Mouse (Mus musculus): ENCODE data around the gene Sec62. TPM values are rescaled to one million over a fixed set of nuclear protein-coding genes. Genes with fewer than 3 reads are reported as not detected.

Sec62 gene
- polyA plus RNA-seq, 1 experiment from 2014 or later, result 90.5 TPM

DNA sequence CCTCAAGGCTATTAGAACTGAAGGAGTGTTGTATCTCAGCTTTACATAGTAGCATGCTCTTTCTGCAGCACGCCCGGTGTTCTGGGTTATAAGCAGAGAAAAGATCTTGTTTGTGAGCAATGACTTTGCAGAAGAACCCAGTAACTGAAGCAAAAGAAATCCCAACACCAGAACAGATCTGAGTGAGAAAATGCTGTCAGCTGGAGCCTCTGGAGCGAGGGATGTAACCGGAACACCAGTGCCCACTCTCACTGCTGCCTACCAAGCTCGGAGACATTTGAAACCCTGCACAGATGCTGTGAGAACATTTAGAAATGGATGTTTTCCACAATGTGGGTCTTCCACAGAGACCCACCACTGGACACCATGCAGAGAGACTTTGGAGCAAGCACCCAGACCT, 18.0 kb upstream of the Sec62 start:
- Histone ChIP-seq H3K4me3 (replicated peaks) (no peak overlapping the region), H3K4me1 (no peaks in the 10 kb centered on the region), H3K27ac (no peak overlapping the region), H3K9me3 (replicated peaks) (no peaks in the 10 kb centered on the region), H3K9ac (no peak overlapping the region), H3K27me3 (no peaks in the 10 kb centered on the region), H3K36me3 (no peaks in the 10 kb centered on the region), H3K4me2 (no peak overlapping the region)
- WGBS, result 83% methylated on average over 5 of the region's 5 CpGs
- no peak for ATAC-seq (replicated peaks; ENCODE audit: low FRiP score)

DNA sequence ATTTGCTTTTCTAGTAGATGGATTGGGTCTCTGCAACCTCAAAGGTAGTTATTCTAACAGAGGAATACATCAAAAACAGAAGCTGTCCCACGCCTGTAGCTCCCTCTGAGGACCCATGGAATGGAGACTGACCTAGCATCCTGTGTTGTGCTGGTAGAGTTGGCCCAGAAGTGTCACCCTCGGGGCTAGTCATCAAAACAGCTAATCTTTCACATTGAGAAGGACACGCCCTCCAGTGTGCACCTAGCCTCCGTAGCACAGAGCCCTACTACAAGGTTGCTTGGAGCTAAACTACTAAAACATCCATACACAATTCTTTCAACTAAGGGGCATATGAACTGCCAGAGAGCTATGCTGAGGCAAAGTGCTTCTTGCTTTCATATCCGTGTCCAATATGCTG, 14.7 kb upstream of the Sec62 start:
- Histone ChIP-seq H3K27ac (no peak overlapping the region), H3K4me2 (no peak overlapping the region), H3K36me3 (no peaks in the 10 kb centered on the region), H3K4me3 (replicated peaks) (no peak overlapping the region), H3K9me3 (replicated peaks) (no peaks in the 10 kb centered on the region), H3K9ac (no peak overlapping the region), H3K4me1 (no peaks in the 10 kb centered on the region), H3K27me3 (no peaks in the 10 kb centered on the region)
- no peak for ATAC-seq (replicated peaks; ENCODE audit: low FRiP score)
- WGBS, result 77% methylated on average over 5 of the region's 5 CpGs

DNA sequence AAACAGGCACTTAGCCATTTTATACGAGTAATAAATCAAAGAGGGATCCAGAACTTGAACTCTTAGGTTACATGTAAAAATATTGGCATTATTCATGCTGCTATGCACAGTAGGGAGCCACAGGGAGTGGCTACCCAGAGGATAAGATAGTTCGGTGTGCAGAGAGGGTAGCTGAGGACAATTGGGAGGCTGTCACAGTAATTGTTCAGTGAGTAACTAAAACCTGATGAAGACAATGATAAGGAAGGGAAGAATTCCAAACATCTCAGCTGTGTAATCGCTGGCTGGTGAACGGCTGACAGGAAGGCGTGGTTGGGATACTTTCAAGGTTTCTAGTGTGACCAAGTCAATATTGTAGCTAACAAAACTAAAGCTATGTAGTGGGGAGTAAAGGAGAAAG, 4.1 kb upstream of the Sec62 start:
- no peak for ATAC-seq (replicated peaks; ENCODE audit: low FRiP score)
- no peaks in the 10 kb centered on the region for H3K36me3 ChIP-seq
- H3K9ac ChIP-seq, result no peak overlapping the region
- H3K9me3 ChIP-seq (replicated peaks), result no peaks in the 10 kb centered on the region
- 0 out of 2 replicates have a peak, but pooled peaks cover 2% of the 10 kb centered on the region for H3K4me1 ChIP-seq
- H3K27ac ChIP-seq, result no peak overlapping the region
- no peaks in the 10 kb centered on the region for H3K27me3 ChIP-seq
- 30% methylated on average over 5 of the region's 5 CpGs for WGBS
- no peak overlapping the region for H3K4me3 ChIP-seq (replicated peaks)
- no peak overlapping the region for H3K4me2 ChIP-seq

DNA sequence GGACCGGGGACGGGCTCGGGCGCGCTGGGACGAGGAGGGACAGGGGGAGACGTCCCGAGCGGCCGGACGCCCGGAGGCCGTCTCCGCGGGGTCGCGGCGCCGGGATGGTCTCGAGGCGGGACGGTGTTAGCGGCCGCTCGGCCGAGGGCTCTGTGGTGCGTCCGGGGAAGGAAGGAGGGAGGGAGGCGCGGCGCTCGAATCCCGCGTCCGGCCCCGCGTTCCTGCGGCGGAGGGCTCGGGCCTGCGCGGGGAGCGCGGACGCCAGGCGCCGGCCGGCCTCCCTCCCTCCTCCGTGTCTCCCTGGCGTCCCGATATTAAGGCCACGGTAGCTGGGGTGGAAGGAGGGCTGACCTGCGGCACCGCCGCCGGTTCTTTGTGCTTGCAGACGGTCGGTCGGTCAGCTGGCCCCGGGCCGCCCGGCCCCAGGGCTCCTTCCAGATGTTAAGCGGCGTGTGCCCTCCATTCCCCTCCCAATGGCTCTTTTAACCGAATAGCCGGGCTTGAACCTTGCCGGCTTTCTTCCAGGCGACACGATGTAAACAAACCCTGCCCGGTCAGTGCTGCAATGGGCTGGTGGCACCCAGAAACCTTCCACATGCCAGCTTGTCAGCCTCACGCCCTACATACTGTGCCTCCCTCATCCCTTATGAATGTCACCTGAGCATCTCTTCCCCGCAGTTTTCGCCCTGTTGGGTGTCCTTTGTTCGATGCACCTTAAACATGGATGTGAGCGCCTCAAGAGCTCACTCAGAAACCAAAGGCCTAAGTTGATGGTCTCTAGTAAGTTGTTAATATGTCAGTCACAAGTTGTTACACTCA, 937 bp downstream of the Sec62 start:
- Histone ChIP-seq H3K4me1 (0 out of 2 replicates have a peak, but pooled peaks cover under 1% of the 10 kb centered on the region), H3K4me3 (replicated peaks) (peak overlapping the region; percentile 97), H3K9ac (peak overlapping the region; percentile 88), H3K27ac (peak overlapping the region; percentile 95), H3K9me3 (replicated peaks) (no peaks in the 10 kb centered on the region), H3K36me3 (no peaks in the 10 kb centered on the region), H3K27me3 (no peaks in the 10 kb centered on the region), H3K4me2 (peak overlapping the region; percentile 71)
- peak; percentile 90 for ATAC-seq (replicated peaks; ENCODE audit: low FRiP score)
- whole genome bisulfite sequencing, result 0% methylated on average over 55 of the region's 75 CpGs

DNA sequence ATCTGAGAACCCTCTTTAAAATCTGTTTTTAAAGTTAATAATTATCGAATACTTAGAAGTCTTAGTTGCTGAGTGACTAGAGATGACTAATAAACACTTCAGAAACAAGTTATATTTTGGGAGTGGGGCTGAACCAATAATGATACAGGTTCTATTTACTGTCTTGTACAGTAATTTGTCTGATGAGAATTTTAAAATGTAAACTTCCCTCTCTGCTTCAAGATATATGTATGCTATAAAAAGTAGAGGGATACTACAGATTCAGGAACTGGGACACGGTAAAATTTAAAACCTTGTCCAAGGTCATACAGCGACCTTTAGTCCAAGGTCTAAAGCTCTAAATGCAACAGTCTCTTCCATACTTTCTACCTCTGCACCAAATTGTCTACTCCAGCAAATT, 9.5 kb downstream of the Sec62 start:
- H3K9ac ChIP-seq, result no peak overlapping the region
- peaks cover 45% of the 10 kb centered on the region for H3K36me3 ChIP-seq
- H3K9me3 ChIP-seq (replicated peaks), result no peaks in the 10 kb centered on the region
- H3K27me3 ChIP-seq, result no peaks in the 10 kb centered on the region
- no peak for ATAC-seq (replicated peaks; ENCODE audit: low FRiP score)
- H3K27ac ChIP-seq, result 0 out of 2 replicates have a peak overlapping the region, but pooled peaks have one; percentile 18
- H3K4me1 ChIP-seq, result no peaks in the 10 kb centered on the region
- WGBS, result 87% methylated on average over 3 of the region's 3 CpGs
- no peak overlapping the region for H3K4me3 ChIP-seq (replicated peaks)
- H3K4me2 ChIP-seq, result no peak overlapping the region

DNA sequence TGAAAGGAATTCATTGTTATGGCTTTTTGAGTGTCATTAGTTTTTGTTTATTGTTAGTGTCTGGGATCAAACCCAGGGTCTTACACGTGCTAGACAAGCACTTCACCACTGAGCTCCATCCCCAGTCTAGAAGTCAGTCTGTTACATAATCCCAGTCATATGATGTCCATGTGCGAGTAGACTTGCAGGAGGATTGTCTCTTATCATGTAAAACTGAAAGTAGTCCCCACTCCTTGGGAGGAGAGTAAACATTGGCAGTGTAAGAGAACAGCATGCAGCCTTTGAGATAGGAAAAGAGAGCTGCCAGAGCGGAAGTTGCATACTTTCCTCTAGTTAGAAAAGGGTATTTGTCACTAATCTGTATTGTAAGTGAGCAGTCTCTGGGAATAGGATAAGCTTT, 20.2 kb downstream of the Sec62 start:
- ATAC-seq (replicated peaks; ENCODE audit: low FRiP score), result no peak
- Histone ChIP-seq H3K9me3 (replicated peaks) (no peaks in the 10 kb centered on the region), H3K27ac (no peak overlapping the region), H3K36me3 (peaks cover 61% of the 10 kb centered on the region), H3K9ac (no peak overlapping the region), H3K4me2 (no peak overlapping the region), H3K4me1 (no peaks in the 10 kb centered on the region), H3K27me3 (no peaks in the 10 kb centered on the region), H3K4me3 (replicated peaks) (no peak overlapping the region)
- whole genome bisulfite sequencing, result 85% methylated on average over 3 of the region's 3 CpGs

DNA sequence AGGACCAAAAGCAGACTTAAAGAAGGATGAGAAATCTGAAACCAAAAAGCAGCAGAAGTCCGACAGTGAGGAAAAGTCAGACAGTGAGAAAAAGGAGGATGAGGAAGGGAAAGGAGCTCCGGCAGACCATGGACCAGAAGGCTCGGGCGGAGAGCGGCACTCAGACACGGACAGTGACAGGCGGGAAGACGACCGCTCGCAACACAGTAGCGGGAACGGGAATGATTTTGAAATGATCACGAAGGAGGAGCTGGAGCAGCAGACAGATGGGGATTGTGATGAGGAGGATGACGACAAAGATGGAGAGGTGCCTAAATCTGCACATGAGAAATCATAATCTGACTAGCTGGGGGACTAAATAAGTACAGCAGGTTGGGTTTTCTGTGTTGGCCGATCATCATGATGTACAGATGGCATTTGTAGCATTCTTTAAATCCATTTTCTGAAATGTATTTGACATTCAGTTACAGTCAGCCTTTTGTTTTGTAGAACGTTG, 26.0 kb downstream of the Sec62 start:
- no peak overlapping the region for H3K4me3 ChIP-seq (replicated peaks)
- no peaks in the 10 kb centered on the region for H3K27me3 ChIP-seq
- WGBS, result 95% methylated on average over 16 of the region's 16 CpGs
- no peaks in the 10 kb centered on the region for H3K9me3 ChIP-seq (replicated peaks)
- H3K4me2 ChIP-seq, result no peak overlapping the region
- ATAC-seq (replicated peaks; ENCODE audit: low FRiP score), result no peak
- peaks cover 68% of the 10 kb centered on the region for H3K36me3 ChIP-seq
- H3K4me1 ChIP-seq, result no peaks in the 10 kb centered on the region
- H3K27ac ChIP-seq, result no peak overlapping the region
- no peak overlapping the region for H3K9ac ChIP-seq

DNA sequence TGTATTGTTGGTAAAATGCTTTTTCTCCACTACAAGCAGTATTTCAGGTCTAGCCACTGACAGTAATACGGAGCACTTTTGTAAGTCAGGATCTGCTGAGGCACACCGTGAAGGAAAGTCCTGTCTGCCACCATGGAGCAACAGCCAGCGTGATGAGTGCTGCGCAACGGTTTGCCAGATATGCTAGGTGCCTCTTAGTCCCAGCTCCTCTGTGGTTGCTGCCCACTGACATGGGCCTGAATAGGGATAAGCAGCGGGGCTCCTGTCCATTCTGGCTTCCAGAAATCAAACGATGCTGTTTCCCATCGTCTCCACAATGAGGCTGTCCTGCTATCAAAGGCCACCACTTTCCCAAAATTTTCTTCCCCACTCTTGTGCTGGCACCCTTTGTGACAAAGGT, 29.5 kb downstream of the Sec62 start:
- Histone ChIP-seq H3K36me3 (peaks cover 47% of the 10 kb centered on the region), H3K4me2 (no peak overlapping the region), H3K4me1 (no peaks in the 10 kb centered on the region), H3K27ac (no peak overlapping the region), H3K27me3 (no peaks in the 10 kb centered on the region), H3K4me3 (replicated peaks) (no peak overlapping the region), H3K9ac (no peak overlapping the region), H3K9me3 (replicated peaks) (no peaks in the 10 kb centered on the region)
- ATAC-seq (replicated peaks; ENCODE audit: low FRiP score), result no peak
- 92% methylated on average over 8 of the region's 8 CpGs for WGBS

DNA sequence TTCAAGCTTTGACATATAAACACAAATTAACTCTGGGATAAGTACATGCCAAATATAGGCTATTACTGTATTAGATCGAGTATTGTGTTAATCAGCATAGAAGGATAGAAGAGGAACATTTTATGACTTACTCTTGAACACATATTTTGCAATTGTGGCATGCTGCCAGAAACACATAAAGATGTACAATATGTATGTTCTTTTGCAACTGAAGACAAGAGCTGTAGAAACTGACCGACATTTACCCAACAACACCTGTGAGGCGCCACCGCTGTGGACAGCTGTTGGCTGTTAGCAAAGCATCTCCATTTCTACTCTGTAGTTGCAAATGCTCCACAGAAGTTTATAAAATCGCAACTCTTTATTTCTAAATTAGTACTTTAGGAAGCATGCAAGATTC, 33.4 kb downstream of the Sec62 start:
- Histone ChIP-seq H3K36me3 (peaks cover 15% of the 10 kb centered on the region), H3K27me3 (no peaks in the 10 kb centered on the region), H3K4me1 (no peaks in the 10 kb centered on the region), H3K27ac (no peak overlapping the region), H3K9ac (no peak overlapping the region), H3K9me3 (replicated peaks) (no peaks in the 10 kb centered on the region), H3K4me3 (replicated peaks) (no peak overlapping the region), H3K4me2 (no peak overlapping the region)
- 91% methylated on average over 5 of the region's 5 CpGs for WGBS
- ATAC-seq (replicated peaks; ENCODE audit: low FRiP score), result no peak

DNA sequence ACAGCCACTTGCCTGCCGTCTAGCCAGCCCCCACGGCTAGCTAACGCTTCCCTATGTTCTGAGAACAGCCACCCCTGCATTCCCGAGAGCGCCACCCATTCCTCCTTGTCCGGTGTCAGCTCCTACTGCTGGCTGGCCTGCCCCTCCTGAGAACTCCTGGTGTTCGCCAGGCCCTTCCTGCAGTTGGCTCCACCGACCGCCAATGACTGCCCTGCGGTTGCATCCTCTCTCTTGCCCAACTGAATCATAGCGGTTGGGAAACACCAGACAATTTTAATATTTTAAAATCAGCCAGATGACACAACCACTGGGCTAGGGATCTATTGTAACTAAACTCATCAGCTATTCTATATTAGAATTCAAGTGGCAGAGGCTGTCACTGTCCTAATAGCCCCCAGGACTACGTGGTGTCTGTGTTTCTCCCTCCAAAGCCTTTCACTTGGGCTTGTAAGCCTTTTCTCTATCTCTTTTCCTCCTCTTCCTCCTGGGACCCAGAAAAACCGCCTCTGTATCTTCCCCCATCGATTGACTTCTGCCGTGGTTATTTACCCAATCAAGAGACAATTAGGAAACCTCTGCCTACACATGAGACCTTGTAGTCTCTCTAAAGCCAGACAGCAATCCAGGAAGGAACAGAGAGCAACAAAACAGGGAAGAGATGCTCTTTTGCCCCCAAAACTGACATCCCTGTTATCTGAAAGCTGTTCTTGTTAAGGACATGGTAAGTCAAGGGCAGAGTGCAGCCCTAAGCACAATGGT, 39.4 kb downstream of the Sec62 start:
- Histone ChIP-seq H3K4me2 (no peak overlapping the region), H3K9me3 (replicated peaks) (no peaks in the 10 kb centered on the region), H3K4me1 (no peaks in the 10 kb centered on the region), H3K4me3 (replicated peaks) (no peak overlapping the region), H3K9ac (no peak overlapping the region), H3K27ac (no peak overlapping the region), H3K36me3 (no peaks in the 10 kb centered on the region), H3K27me3 (no peaks in the 10 kb centered on the region)
- WGBS, result 75% methylated on average over 15 of the region's 15 CpGs
- ATAC-seq (replicated peaks; ENCODE audit: low FRiP score), result no peak

DNA sequence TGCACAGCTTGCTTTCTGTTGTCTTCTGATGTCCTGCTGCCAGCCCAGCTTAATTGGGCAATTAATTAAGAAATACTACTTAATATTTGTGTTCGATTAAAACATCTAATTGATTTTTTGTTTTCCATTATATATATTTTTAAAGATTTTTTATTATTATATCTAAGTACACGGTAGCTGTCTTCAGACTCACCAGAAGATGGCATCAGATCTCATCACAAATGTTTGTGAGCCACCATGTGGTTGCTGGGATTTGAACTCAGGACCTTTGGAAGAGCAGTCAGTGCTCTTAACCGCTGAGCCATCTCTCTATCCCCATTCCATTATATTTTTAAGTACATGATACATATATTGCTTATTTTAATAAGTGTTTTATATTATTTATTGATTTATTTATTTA, 40.6 kb downstream of the Sec62 start:
- H3K4me1 ChIP-seq, result no peaks in the 10 kb centered on the region
- no peak overlapping the region for H3K27ac ChIP-seq
- H3K27me3 ChIP-seq, result no peaks in the 10 kb centered on the region
- no peak for ATAC-seq (replicated peaks; ENCODE audit: low FRiP score)
- 83% methylated on average over 3 of the region's 3 CpGs for WGBS
- no peaks in the 10 kb centered on the region for H3K36me3 ChIP-seq
- H3K4me2 ChIP-seq, result no peak overlapping the region
- no peak overlapping the region for H3K4me3 ChIP-seq (replicated peaks)
- peaks cover 3% of the 10 kb centered on the region; the same call in 1 of the 2 replicates for H3K9me3 ChIP-seq (replicated peaks)
- H3K9ac ChIP-seq, result no peak overlapping the region

DNA sequence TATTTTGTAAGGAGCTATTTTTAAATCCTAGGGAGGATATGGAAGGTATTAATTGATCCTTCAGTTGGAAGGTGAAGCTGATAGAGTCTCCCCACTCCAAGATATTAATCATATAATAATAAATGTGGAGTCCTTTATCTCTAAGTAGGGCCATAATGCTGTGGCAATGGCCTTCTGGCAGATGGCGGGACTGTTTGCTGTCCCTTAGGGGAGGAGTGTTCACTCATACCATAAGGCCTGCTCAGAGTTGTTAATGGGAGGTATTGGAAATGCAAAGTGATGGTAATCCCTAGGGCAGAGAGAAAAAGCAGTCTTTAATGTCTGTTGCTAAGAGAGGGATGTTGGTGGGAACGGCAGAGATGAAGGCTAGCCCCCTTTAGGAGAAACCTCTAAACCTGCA, 53.1 kb downstream of the Sec62 start:
- no peak for ATAC-seq (replicated peaks; ENCODE audit: low FRiP score)
- no peaks in the 10 kb centered on the region for H3K4me1 ChIP-seq
- H3K9ac ChIP-seq, result no peak overlapping the region
- no peaks in the 10 kb centered on the region for H3K9me3 ChIP-seq (replicated peaks)
- H3K4me3 ChIP-seq (replicated peaks), result no peak overlapping the region
- H3K4me2 ChIP-seq, result no peak overlapping the region
- H3K27ac ChIP-seq, result no peak overlapping the region
- no peaks in the 10 kb centered on the region for H3K36me3 ChIP-seq
- no peaks in the 10 kb centered on the region for H3K27me3 ChIP-seq
- 73% methylated on average over 2 of the region's 2 CpGs for WGBS

Measured in kidney, embryonic 15.5 days (tissue).